Mouse (Mus musculus): Measurements from ENCODE around the gene Cep128.

DNA sequence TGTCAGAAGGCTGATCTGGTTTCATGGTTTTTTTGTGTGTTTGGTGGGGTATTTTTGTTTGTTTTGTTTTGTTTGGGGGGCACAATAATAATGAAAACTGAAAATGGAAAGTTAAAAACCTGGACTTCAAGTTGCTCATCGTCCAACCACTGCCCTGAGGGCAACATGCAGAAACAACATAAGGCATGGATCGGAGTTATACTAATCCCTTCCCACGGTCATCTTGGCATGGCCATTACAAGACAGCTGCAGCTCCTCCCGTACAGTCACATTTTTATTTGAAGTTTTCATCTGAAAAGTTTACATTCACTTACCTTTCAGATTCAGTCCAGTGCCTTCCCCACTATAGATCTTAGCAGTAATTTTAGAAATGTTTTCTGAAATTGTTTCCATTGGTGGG, 321.5 kb downstream of the Cep128 start:
- no peak for TF ChIP-seq CTCF (IDR thresholded peaks at IDR 0.05; ENCODE audit: low read depth, low read length)
- TF ChIP-seq GATA1 (IDR thresholded peaks at IDR 0.05; ENCODE audit: borderline replicate concordance, low read length): no peak
- no peak for TF ChIP-seq POLR2AphosphoS5 (IDR thresholded peaks at IDR 0.05; ENCODE audit: insufficient replicate concordance, low read depth, low read length)

Data from G1E (cell line).